Mouse (Mus musculus) forebrain, embryonic 16.5 days (tissue): ENCODE data around the gene Ccnf. TPM values are rescaled to one million over a fixed set of nuclear protein-coding genes. Genes with fewer than 3 reads are reported as not detected.
A peak's percentile ranks its signal among the peaks of the same experiment; 100 is the strongest.

Experiments
- ATAC-seq: fragments of 200-750 bp; cut with Nextera tagmentation; 2 replicates; pipeline ENCODE4 v1.8.0; 2017; ENCODE audit warnings: mild to moderate bottlenecking, moderate library complexity
- H3K27ac ChIP-seq: fragments of 300-500 bp; sonication (generic); 2 replicates; pipeline ENCODE4 v1.5.1; 2014; ENCODE audit warnings: low read length, control low read depth
- H3K27me3 ChIP-seq: fragments of 300-500 bp; sonication (generic); replicated peaks from 2 replicates; pipeline ENCODE4 v1.6.1; 2014; ENCODE audit warnings: low read length; ENCODE audit not compliant: control insufficient read depth, insufficient read depth
- H3K36me3 ChIP-seq: fragments of 300-500 bp; sonication (generic); 2 replicates; pipeline ENCODE4 v1.6.1; 2014; ENCODE audit not compliant: control insufficient read depth, insufficient read depth
- H3K4me1 ChIP-seq: fragments of 300-500 bp; sonication (generic); replicated peaks from 2 replicates; pipeline ENCODE4 v1.6.1; 2014; ENCODE audit warnings: low read length; ENCODE audit not compliant: control insufficient read depth, insufficient read depth
- H3K4me2 ChIP-seq: fragments of 300-500 bp; sonication (generic); 2 replicates; pipeline ENCODE4 v1.6.1; 2014; ENCODE audit warnings: mild to moderate bottlenecking, low read length, control low read depth
- H3K4me3 ChIP-seq: fragments of 300-500 bp; sonication (generic); replicated peaks from 2 replicates; pipeline ENCODE4 v1.5.1; 2014; ENCODE audit warnings: mild to moderate bottlenecking, low read length, control low read depth
- H3K9ac ChIP-seq: fragments of 300-500 bp; sonication (generic); replicated peaks from 2 replicates; pipeline ENCODE4 v1.6.1; 2014; ENCODE audit warnings: low read depth, low read length, control low read depth
- H3K9me3 ChIP-seq: fragments of 300-500 bp; sonication (generic); 2 replicates; pipeline ENCODE4 v1.6.1; 2016; ENCODE audit warnings: low read length; ENCODE audit not compliant: control insufficient read depth
- WGBS: fragments of 180-500 bp; shearing (Covaris S2); extraction: QIAGEN DNeasy Blood & Tissue Kit; methylation state at CpG from one replicate; pipeline ENCODE4 v1.1.7; 2014; 5-methylcytosine and 5-hydroxymethylcytosine counted together
- polyA plus RNA-seq: library from polyadenylated mRNA; unstranded; fragments of >200 nt; fragmentation: Nextera tagmentation; extraction: Ambion mirVana; gene quantifications from 2 replicates; pipeline ENCODE4 v1.2.1, GENCODE M21; 2015

Gene Ccnf
- polyA plus RNA-seq, result 26.0 and 32.0 TPM in 2 replicates

DNA sequence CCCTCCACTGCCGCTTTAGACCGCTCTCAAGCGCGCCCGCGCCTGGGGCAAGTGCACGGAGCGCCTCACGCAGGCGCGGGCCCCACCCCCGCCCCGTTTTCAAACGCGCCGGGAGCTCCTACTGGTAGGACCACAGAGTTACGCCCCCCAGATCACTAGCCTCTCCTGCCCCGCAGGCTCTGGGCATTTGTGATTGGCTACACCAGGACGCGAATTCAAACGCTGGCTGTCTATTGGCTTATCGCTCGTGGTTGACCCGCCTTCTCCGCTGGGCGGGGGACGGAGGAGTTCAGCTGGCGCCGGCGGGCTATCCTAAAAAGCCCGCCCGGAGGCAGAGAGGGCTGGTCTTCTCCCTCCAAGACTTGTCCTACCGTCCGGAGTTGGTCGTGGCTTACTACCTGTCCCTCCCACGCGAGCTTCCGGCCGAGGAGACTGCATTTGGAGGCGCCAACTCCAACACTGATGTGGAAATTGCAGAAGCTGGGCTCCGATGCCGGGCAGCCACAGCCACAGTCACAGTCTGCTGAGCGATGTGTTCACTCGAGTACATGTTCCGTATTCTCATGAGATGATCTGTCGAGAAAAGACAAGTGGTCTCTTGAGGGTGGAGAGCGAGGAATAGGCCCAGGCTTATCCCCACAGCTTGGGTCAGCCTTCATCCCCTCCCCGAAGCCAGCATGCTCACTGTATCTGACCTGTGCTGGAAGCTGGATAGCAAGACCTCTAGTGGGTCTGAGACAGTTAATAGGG lies at the start of gene Ccnf:
Gene Ccnf (minus strand): TSS at position 165 of the 750 bp plus-strand sequence.
- Histone ChIP-seq H3K36me3 (peaks cover 6% of the 10 kb centered on the region; the same call in 1 of the 2 replicates), H3K9ac (peak within 1 kb of the TSS; percentile 90), H3K4me1 (peaks cover 13% of the 10 kb centered on the region), H3K4me3 (peak within 1 kb of the TSS; percentile 87), H3K27ac (peak within 1 kb of the TSS; percentile 56), H3K4me2 (peak within 1 kb of the TSS; percentile 94), H3K27me3 (no peaks in the 10 kb centered on the region), H3K9me3 (no peaks in the 10 kb centered on the region)
- under 1% methylated on average over 48 of the region's 48 CpGs for WGBS
- peak; percentile 100 for ATAC-seq

DNA sequence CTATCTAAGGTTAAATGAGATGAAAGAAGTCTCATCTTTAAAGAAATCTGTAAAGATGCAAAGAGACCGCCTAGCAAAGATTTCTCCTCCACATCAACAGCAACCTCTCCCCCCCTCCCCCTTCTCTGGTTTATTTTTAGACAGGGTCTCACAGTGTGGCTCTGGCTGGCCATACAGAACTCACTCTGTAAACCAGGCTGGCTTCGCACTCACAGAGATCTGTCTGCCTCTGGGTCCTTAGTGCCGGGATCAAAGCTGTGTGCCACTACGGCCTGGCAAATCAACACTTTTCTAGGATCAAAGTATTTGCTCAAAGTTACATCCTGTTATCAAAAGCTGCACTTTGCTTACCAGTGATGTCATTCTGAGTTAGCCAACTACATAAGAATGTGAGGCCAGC lies 49.4 kb upstream of the Ccnf start:
- 81% methylated on average over 4 of the region's 4 CpGs for WGBS
- Histone ChIP-seq H3K9me3 (no peaks in the 10 kb centered on the region), H3K4me3 (no peak overlapping the region), H3K4me2 (no peak overlapping the region), H3K4me1 (no peaks in the 10 kb centered on the region), H3K27ac (no peak overlapping the region), H3K36me3 (no peaks in the 10 kb centered on the region), H3K27me3 (no peaks in the 10 kb centered on the region), H3K9ac (no peak overlapping the region)
- no peak for ATAC-seq

DNA sequence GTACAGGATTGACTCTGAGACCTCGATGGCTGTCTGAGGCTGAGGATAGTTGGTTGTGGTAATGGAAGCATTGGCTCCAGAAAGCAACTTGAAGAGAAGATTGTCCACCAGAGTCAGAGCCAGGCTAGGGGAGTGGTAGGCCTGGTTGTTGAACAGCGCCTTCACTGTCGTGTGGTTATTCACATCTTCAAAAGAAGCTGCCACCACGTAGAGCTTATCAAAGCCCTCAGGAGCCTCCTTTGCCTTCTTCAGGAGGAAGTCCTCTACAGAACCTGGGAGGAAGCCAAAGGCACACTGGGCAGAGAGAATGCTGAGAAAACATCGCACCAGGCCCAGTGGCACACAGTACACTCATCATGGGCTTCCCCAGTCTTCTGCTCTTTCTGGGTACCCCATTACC lies 38.1 kb upstream of the Ccnf start:
- H3K4me3 ChIP-seq, result no peak overlapping the region
- WGBS, result 88% methylated on average over 5 of the region's 5 CpGs
- no peaks in the 10 kb centered on the region for H3K4me1 ChIP-seq
- no peak overlapping the region for H3K27ac ChIP-seq
- no peaks in the 10 kb centered on the region for H3K36me3 ChIP-seq
- no peak overlapping the region for H3K9ac ChIP-seq
- no peaks in the 10 kb centered on the region for H3K27me3 ChIP-seq
- no peak overlapping the region for H3K4me2 ChIP-seq
- ATAC-seq, result no peak
- no peaks in the 10 kb centered on the region for H3K9me3 ChIP-seq

DNA sequence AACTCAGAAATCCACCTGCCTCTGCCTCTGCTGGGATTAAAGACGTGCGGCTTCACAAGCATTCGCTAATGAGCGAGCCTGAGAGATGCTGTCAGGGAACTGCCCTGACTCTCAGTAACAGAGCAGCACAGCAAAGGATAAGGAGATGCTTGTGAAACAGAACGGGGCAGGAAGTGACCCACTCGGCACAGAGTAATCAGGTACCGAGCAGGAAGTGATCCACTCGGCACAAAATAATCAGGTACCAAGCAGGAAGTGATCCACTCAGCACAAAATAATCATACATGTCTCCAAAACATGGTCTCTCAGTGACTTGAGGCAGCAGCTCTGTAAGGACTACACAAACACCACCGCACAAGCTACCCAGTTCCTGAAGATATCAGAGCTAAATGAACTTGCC lies 37.2 kb upstream of the Ccnf start:
- 82% methylated on average over 9 of the region's 9 CpGs for WGBS
- Histone ChIP-seq H3K4me1 (no peaks in the 10 kb centered on the region), H3K27me3 (no peaks in the 10 kb centered on the region), H3K9ac (no peak overlapping the region), H3K9me3 (no peaks in the 10 kb centered on the region), H3K27ac (no peak overlapping the region), H3K4me2 (no peak overlapping the region), H3K4me3 (no peak overlapping the region), H3K36me3 (no peaks in the 10 kb centered on the region)
- no peak for ATAC-seq

DNA sequence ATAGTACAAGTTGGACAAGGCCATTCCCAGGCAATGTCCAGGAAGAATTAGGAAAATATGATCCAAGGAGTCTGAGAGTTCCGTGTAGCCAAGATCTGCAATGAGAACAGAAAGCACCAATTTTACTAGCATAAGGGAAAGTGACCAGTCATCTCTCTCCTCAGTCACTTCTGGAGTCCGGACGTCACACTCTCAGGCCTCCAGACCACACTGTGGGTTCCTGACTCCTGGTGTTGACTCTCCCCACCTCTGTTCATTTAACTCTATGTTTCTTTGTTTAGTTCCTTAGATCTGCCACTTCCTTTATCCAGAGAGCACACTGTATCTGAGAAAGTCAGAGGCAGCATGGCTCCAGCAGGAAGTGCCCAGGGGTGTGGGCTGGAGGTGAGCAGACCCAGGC lies 34.4 kb upstream of the Ccnf start:
- WGBS, result 79% methylated on average over 3 of the region's 3 CpGs
- ATAC-seq, result no peak

DNA sequence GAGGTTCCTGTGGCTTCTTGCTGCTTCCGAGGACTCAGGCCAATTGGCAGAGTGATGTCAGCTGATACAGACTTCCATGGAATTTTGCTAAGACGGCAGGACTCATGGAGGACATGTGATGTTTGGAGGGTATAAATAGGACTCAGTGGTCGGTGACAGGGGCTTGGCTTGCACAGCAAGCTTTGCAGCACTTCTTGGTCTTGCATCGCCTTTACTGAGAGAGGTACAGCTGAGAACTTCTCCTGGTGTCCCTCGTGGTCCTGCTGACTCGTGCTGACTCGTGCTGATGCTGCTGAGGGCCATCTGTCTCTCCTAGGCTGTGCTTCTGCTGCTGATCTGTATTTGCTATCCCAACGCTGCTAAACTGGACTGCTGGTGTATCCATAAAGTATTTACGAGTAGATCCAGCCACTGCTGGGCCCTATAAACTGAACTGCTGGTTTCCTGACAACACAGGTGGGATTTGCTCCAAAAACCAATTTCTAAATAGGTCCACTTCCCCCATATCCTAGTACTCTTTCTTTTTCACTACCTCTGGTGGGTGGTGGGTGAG lies 32.1 kb upstream of the Ccnf start:
- Histone ChIP-seq H3K9me3 (no peaks in the 10 kb centered on the region), H3K4me3 (no peak overlapping the region), H3K27me3 (no peaks in the 10 kb centered on the region), H3K27ac (no peak overlapping the region), H3K4me1 (no peaks in the 10 kb centered on the region), H3K9ac (no peak overlapping the region), H3K36me3 (no peaks in the 10 kb centered on the region), H3K4me2 (no peak overlapping the region)
- WGBS, result 78% methylated on average over 9 of the region's 9 CpGs
- no peak for ATAC-seq

More for the DNA sequence above, 34.4 kb upstream of the Ccnf start:
- H3K27me3 ChIP-seq, result no peaks in the 10 kb centered on the region
- H3K9ac ChIP-seq, result no peak overlapping the region
- no peaks in the 10 kb centered on the region for H3K9me3 ChIP-seq
- H3K27ac ChIP-seq, result no peak overlapping the region
- H3K4me1 ChIP-seq, result no peaks in the 10 kb centered on the region
- H3K4me2 ChIP-seq, result no peak overlapping the region
- H3K36me3 ChIP-seq, result no peaks in the 10 kb centered on the region
- H3K4me3 ChIP-seq, result no peak overlapping the region

DNA sequence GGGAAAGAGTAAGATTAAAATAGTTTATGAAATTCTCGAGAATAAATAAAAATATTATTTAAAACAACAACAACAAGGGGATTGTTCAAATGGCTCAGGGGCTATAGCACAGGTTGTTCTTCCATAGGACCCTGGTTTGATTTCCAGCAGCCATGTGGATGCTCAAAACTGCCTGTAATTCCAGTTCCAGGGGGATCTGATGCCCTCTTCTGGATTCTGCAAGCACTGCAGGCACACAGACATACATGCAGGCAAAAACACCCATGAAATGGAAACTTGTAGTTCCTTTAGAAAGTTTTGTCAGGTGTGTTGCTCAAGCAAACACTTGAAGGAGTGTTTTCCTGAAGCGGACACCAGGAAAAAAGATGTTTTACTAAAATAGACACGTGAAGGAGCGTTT lies 31.4 kb upstream of the Ccnf start:
- H3K27me3 ChIP-seq, result no peaks in the 10 kb centered on the region
- H3K4me2 ChIP-seq, result no peak overlapping the region
- 69% methylated on average over 4 of the region's 4 CpGs for WGBS
- no peak overlapping the region for H3K9ac ChIP-seq
- H3K4me1 ChIP-seq, result no peaks in the 10 kb centered on the region
- H3K27ac ChIP-seq, result no peak overlapping the region
- ATAC-seq, result no peak
- H3K9me3 ChIP-seq, result no peaks in the 10 kb centered on the region
- no peak overlapping the region for H3K4me3 ChIP-seq
- no peaks in the 10 kb centered on the region for H3K36me3 ChIP-seq

DNA sequence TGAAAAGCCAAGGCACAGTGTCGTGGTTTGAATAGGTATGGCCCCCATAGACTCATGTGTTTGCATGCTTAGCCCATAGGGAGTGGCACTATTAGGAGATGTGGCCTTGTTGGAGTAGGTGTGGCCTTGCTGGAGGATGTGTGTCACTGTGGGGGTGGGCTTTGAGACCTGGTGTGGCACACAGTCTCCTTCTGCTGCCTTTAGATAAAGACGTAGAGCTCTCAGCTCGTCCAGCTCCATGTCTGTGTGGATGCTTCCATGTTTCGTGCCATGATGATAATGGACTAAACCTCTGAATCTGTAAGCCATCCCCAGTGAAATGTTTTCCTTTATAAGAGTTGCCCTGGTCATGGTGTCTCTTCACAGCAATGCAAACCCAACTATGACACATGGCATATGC lies 28.6 kb upstream of the Ccnf start:
- Histone ChIP-seq H3K4me2 (no peak overlapping the region), H3K9me3 (peaks cover 2% of the 10 kb centered on the region; the same call in 1 of the 2 replicates), H3K27me3 (no peaks in the 10 kb centered on the region), H3K4me1 (no peaks in the 10 kb centered on the region), H3K9ac (no peak overlapping the region), H3K36me3 (no peaks in the 10 kb centered on the region), H3K4me3 (no peak overlapping the region), H3K27ac (no peak overlapping the region)
- WGBS, result 81% methylated on average over 4 of the region's 4 CpGs
- ATAC-seq, result no peak

DNA sequence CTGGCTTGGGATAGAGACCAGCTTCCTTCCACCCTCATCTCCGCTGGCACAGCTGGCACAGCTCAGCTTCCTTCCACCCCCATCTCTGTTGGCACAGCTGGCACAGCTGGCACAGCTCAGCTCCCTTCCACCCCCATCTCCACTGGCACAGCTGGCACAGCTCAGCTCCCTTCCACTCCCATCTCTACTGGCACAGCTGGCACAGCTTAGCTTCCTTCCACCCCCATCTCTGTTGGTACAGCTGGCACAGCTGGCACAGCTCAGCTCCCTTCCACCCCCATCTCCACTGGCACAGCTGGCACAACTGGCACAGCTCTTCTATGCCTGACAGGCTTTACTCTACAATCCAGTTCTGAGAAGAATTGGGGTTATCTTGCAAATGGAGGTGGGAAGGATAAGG lies 15.8 kb upstream of the Ccnf start:
- Histone ChIP-seq H3K4me2 (no peak overlapping the region), H3K27ac (no peak overlapping the region), H3K4me3 (no peak overlapping the region), H3K36me3 (no peaks in the 10 kb centered on the region), H3K27me3 (no peaks in the 10 kb centered on the region), H3K9me3 (no peaks in the 10 kb centered on the region; the same call in 1 of the 2 replicates), H3K9ac (no peak overlapping the region), H3K4me1 (no peaks in the 10 kb centered on the region)
- 93% methylated on average over 1 of the region's 1 CpGs for whole genome bisulfite sequencing
- ATAC-seq, result no peak
